Mouse (Mus musculus) lung, embryonic 14.5 days (tissue): ENCODE results near the gene Tmem14a. TPM values are rescaled to one million over a fixed set of nuclear protein-coding genes. Genes with fewer than 3 reads are reported as not detected.
"Not testable (repeated sequence)": the region's sequence is repeated elsewhere in the genome, so short reads cannot be mapped to it uniquely, and the experiment has no call there.

Experiments
- ATAC-seq: fragments of 200-750 bp; cut with Nextera tagmentation; 2 replicates; pipeline ENCODE4 v1.8.0; 2017; ENCODE audit warnings: mild to moderate bottlenecking, moderate TSS enrichment, moderate library complexity; ENCODE audit not compliant: insufficient read depth
- DNase-seq: peaks from one replicate; pipeline ENCODE4 v3.0.0-alpha.2; 2015
- H3K27ac ChIP-seq: fragments of 300-500 bp; sonication (generic); 2 replicates; pipeline ENCODE4 v1.5.1; 2014; ENCODE audit warnings: low read depth, mild to moderate bottlenecking, moderate library complexity
- H3K27me3 ChIP-seq: fragments of 300-500 bp; sonication (generic); 2 replicates; pipeline ENCODE4 v1.6.1; 2014; ENCODE audit warnings: low read length, control low read depth; ENCODE audit not compliant: insufficient read depth
- H3K36me3 ChIP-seq: fragments of 300-500 bp; sonication (generic); 2 replicates; pipeline ENCODE4 v1.6.1; 2014; ENCODE audit warnings: control low read depth; ENCODE audit not compliant: insufficient read depth
- H3K4me1 ChIP-seq: fragments of 300-500 bp; sonication (generic); 2 replicates; pipeline ENCODE4 v1.6.1; 2014; ENCODE audit warnings: antibody characterized with exemption, control low read depth; ENCODE audit not compliant: insufficient read depth
- H3K4me2 ChIP-seq: fragments of 300-500 bp; sonication (generic); 2 replicates; pipeline ENCODE4 v1.6.1; 2014; ENCODE audit warnings: mild to moderate bottlenecking
- H3K4me3 ChIP-seq: fragments of 300-500 bp; sonication (generic); 2 replicates; pipeline ENCODE4 v1.5.1; 2014; ENCODE audit warnings: low read depth, low read length
- H3K9ac ChIP-seq: fragments of 300-500 bp; sonication (generic); 2 replicates; pipeline ENCODE4 v1.6.1; 2014
- H3K9me3 ChIP-seq: fragments of 300-500 bp; sonication (generic); 2 replicates; pipeline ENCODE4 v1.6.1; 2016; ENCODE audit warnings: low read depth, low read length, control low read depth
- CTCF ChIP-seq: IDR thresholded peaks from 2 replicates; pipeline ENCODE4 v1.5.1; 2016; ENCODE audit warnings: antibody characterized with exemption, low read depth
- WGBS: fragments of 180-500 bp; shearing (Covaris S2); extraction: QIAGEN DNeasy Blood & Tissue Kit; methylation state at CpG from one replicate; pipeline ENCODE4 v1.1.7; 2014; 5-methylcytosine and 5-hydroxymethylcytosine counted together
- polyA plus RNA-seq: library from polyadenylated mRNA; unstranded; fragments of >200 nt; fragmentation: Nextera tagmentation; extraction: Ambion mirVana; gene quantifications from 2 replicates; pipeline ENCODE4 v1.2.1, GENCODE M21; 2014

The Tmem14a gene
- polyA plus RNA-seq, 1 experiment from 2014 or later = 8.9 TPM

DNA sequence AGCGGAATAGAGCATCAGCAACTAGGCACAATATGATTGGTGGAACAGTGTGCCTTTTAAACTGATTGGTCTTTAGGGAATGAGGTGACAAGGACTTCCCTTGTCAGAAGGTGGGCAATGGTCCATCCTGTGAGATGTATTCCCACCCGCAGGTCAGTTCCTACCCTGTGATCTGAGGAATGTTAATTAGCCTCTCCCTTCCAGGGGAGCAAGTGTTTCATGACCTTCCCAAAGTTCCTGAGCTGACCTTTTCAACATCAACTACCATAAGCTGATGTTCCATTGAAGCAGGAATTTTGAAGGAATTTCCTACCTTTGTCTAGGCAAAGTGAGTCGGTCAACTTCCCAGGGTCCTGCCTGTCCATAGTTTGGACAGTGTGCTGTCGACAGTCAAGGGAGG is 35.5 kb downstream of the Tmem14a start:
- Histone ChIP-seq H3K27me3 (no peaks in the 10 kb centered on the region), H3K9ac (no peak overlapping the region), H3K4me1 (no peaks in the 10 kb centered on the region), H3K36me3 (no peaks in the 10 kb centered on the region), H3K4me3 (no peak overlapping the region), H3K9me3 (no peaks in the 10 kb centered on the region), H3K4me2 (no peak overlapping the region), H3K27ac (no peak overlapping the region)
- no peak for DNase-seq
- 65% methylated on average over 4 of the region's 4 CpGs for WGBS
- no peak for ATAC-seq
- TF ChIP-seq CTCF = no peak

DNA sequence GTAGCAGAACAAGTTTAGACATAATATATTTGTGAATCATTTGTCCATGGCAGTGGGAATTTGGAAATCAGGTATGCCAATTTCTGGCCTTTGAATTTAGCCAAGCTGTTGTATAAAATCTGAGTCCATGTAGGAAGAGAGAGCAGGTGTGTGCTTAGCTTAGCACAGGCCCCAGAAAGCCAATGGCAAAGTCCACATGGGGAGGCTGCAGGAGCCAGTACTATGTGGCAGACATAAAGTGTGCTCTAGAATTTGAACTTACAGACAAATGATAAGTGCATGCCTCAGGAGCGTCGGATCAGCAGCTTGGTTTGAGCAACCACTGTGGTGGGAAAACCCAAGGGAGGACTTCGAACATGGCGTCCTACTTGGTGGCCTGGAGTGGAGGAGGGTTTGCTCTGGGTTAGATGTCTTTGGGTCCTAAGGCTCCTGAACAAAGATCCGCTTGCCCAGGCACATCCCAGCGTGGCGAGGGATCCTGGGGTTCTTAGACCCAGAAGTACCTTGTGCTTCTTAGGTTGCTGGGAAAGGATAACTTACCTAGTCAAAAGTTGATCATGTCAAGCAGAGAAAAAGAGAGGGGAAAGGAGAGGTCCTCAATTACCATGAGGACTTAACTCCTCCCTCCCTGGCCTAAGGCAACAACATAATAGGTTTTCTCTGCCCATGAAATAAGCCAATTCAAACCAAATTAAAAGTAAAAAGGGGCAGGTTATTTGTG is 37.4 kb downstream of the Tmem14a start:
- Histone ChIP-seq H3K4me2 (no peak overlapping the region), H3K27ac (no peak overlapping the region), H3K4me1 (no peaks in the 10 kb centered on the region), H3K27me3 (no peaks in the 10 kb centered on the region), H3K9ac (no peak overlapping the region), H3K9me3 (no peaks in the 10 kb centered on the region), H3K4me3 (no peak overlapping the region), H3K36me3 (no peaks in the 10 kb centered on the region)
- ATAC-seq (no peak), DNase-seq (no peak)
- TF ChIP-seq CTCF = no peak
- 89% methylated on average over 7 of the region's 7 CpGs for WGBS

DNA sequence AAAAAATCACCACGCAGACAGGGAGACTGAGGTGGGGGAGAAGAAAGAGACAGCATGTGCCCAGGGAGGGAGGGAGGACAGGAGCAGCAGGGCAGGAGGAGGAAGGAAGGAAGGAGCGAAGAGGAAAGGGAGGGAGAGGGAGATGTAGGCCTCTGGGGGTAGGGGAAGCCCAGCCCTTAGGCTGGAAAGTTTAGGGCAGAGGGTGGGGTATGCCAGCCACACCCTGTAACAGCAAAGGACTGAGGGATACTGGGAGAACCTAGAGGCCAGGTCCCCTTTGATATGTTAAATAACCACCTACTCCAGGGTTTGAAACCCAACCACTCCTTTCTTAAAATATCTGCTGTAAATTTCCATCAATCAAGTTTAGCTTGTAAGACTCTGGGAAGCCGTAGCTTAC is 38.0 kb downstream of the Tmem14a start:
- TF ChIP-seq CTCF = no peak
- Histone ChIP-seq H3K4me2 (no peak overlapping the region), H3K4me3 (no peak overlapping the region), H3K9ac (no peak overlapping the region), H3K36me3 (no peaks in the 10 kb centered on the region), H3K4me1 (no peaks in the 10 kb centered on the region), H3K27me3 (no peaks in the 10 kb centered on the region), H3K9me3 (no peaks in the 10 kb centered on the region), H3K27ac (no peak overlapping the region)
- WGBS = 62% methylated on average over 3 of the region's 3 CpGs
- no peak for DNase-seq
- no peak for ATAC-seq

DNA sequence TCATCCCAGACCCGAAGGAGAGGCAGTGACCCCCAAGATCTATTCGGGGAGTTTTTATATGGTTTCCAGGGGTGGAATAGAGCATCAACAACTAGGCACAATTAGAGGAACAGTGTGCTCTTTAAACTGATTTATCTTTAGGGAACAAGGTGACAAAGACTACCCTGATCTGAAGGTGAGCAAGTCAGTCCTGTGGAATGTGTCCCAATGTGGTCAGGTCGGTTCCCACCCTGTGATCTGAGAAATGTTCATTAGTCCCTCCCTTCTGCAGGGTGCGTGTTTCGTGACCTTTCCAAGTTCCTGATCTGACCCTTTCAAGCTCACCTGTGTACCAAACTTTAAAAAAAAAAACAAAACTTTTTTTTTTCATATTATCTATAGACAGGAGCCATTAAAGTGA is 38.5 kb downstream of the Tmem14a start:
- no peak for TF ChIP-seq CTCF
- Histone ChIP-seq H3K4me2 (no peak overlapping the region), H3K4me1 (no peaks in the 10 kb centered on the region), H3K4me3 (no peak overlapping the region), H3K9ac (no peak overlapping the region), H3K36me3 (no peaks in the 10 kb centered on the region), H3K9me3 (no peaks in the 10 kb centered on the region), H3K27me3 (no peaks in the 10 kb centered on the region), H3K27ac (no peak overlapping the region)
- WGBS = 72% methylated on average over 5 of the region's 5 CpGs
- DNase-seq (no peak), ATAC-seq (no peak)

DNA sequence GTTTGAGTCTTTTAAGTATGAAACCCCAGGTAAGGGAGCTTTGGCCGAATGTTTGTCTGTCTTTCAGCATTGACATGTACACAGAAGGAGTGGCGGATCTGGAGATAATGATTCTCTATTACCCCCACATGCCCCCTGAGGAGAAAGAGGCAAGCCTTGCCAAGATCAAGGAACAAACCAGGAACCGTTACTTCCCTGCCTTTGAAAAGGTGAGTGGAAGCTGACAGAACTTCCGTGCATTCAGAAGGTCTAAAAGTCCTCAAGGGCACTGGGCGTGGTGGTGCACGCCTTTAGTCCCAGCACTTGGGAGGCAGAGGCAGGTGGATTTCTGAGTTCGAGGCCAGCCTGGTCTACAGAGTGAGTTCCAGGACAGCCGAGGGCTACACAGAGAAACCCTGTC is 41.6 kb downstream of the Tmem14a start:
- H3K9ac ChIP-seq, H3K27ac ChIP-seq, H3K9me3 ChIP-seq, H3K4me3 ChIP-seq, H3K27me3 ChIP-seq, H3K36me3 ChIP-seq, H3K4me1 ChIP-seq, ATAC-seq, DNase-seq, H3K4me2 ChIP-seq: not testable (repeated sequence)
- WGBS = 77% methylated on average over 8 of the region's 8 CpGs

DNA sequence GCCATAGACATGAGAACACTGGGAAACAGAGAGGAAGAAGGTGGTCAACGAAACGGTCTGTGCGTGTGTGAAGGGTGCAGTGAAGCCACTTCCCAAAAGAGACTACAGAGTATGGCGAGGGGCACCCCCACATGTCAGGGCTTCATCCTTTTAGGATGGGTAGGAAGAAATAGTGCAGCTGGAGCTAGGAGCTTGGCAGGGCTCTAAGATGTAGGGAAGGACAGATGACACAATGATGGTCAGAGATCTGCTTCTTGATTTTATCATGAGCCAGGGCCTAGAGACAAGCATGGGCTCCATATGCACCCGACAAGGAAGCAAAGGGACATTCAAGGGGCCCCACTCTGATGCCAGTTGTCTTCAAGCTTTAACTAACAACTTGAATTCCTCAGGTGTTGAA is 44.0 kb downstream of the Tmem14a start:
- whole genome bisulfite sequencing = 92% methylated on average over 5 of the region's 5 CpGs
- H3K27me3 ChIP-seq = no peaks in the 10 kb centered on the region
- DNase-seq = no peak
- ATAC-seq = no peak
- TF ChIP-seq CTCF = no peak
- no peaks in the 10 kb centered on the region for H3K36me3 ChIP-seq
- H3K4me1 ChIP-seq = no peaks in the 10 kb centered on the region
- no peak overlapping the region for H3K4me3 ChIP-seq
- no peak overlapping the region for H3K27ac ChIP-seq
- H3K9me3 ChIP-seq = no peaks in the 10 kb centered on the region
- H3K4me2 ChIP-seq = no peak overlapping the region
- H3K9ac ChIP-seq = no peak overlapping the region

DNA sequence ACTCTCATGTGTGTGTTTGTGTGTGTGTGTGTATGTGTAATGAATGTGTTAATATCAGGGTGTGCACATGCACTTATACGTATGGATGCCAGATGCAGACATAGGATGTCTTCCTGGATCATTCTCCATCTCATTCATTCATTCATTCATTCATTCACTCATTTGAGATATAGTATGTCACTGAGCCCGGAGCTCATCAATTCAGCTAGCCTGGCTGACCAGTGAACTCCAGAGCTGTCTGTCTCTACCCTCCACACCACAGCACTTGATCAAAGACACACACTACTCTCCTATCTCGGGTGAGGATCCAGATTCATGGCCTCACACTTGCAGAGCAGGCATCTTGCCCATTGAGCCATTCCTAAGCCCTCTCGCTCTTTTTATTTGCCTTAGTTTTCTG is 45.6 kb downstream of the Tmem14a start:
- WGBS = 74% methylated on average over 4 of the region's 4 CpGs
- no peak for TF ChIP-seq CTCF

DNA sequence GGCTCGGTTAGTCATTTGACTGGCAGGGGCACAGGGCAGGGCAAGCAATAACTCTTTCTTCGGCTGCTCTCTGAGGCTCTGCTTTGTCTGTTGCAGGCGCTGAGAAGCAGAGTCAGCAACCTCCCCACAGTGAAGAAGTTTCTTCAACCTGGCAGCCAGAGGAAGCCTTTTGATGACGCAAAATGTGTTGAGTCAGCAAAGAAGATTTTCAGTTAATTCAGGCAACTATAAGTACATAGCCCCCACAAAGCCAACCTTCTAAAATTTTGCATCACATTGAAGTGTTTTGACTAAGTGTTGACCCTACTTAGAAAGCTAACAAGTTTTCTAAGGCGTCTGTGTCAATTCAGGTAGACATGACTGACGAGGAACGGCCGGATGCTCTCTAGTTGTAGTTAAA is 46.4 kb downstream of the Tmem14a start:
- Histone ChIP-seq H3K27ac (no peak overlapping the region), H3K27me3 (no peaks in the 10 kb centered on the region), H3K36me3 (no peaks in the 10 kb centered on the region), H3K4me3 (no peak overlapping the region), H3K9ac (no peak overlapping the region), H3K9me3 (no peaks in the 10 kb centered on the region), H3K4me1 (no peaks in the 10 kb centered on the region), H3K4me2 (no peak overlapping the region)
- WGBS = 74% methylated on average over 8 of the region's 8 CpGs
- no peak for DNase-seq
- ATAC-seq = no peak
- no peak for TF ChIP-seq CTCF

More for the DNA sequence above, 45.6 kb downstream of the Tmem14a start:
- no peak overlapping the region for H3K4me3 ChIP-seq
- H3K27ac ChIP-seq = no peak overlapping the region
- no peaks in the 10 kb centered on the region for H3K36me3 ChIP-seq
- no peak for DNase-seq
- no peaks in the 10 kb centered on the region for H3K9me3 ChIP-seq
- H3K27me3 ChIP-seq = no peaks in the 10 kb centered on the region
- no peak for ATAC-seq
- H3K4me1 ChIP-seq = no peaks in the 10 kb centered on the region
- H3K9ac ChIP-seq = no peak overlapping the region
- H3K4me2 ChIP-seq = no peak overlapping the region
